Mouse (Mus musculus) layer of hippocampus, adult 2 months (tissue): ENCODE data around the gene Cacna1s. TPM values are rescaled to one million over a fixed set of nuclear protein-coding genes. Genes with fewer than 3 reads are reported as not detected.

Source experiments
- DNase-seq, 2 experiments: peaks; one replicate each; pipeline ENCODE4 v3.0.0; 2022; ENCODE audit warnings: low spot score in 2 of 2
- H3K27ac ChIP-seq: fragments of 200-600 bp; 2 replicates; pipeline ENCODE4 v1.8.1; 2022
- H3K4me3 ChIP-seq: fragments of 200-600 bp; 2 replicates; pipeline ENCODE4 v1.8.1; 2022; ENCODE audit warnings: mild to moderate bottlenecking
- CTCF ChIP-seq: fragments of 200-600 bp; conservative IDR thresholded peaks from 2 replicates; pipeline ENCODE4 v1.8.1; 2022; ENCODE audit warnings: antibody characterized with exemption, mild to moderate bottlenecking, moderate library complexity
- total RNA-seq, 2 experiments: library from RNA; stranded (reverse); gene quantifications; 2 replicates each; pipeline ENCODE4 v1.2.3; 2021

Cacna1s gene
- total RNA-seq, 2 experiments from 2014 or later, result 0.49 to 0.77 TPM

DNA sequence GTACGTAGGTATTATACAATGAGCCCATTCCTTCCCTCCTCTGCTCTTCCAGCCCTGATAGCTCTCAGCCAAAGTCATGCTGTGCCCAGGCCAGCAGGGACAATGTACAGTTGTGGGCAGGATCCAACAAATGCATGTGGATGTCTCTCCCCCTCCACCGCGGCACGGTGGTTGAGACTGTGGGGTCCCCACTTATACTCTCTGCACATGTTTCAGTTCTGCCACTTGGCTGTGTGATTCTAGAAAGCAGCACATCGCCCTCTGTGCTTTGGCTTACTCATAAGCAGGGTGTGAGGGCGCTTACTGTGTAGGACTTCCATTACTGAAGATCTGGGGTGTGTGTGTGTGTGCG is 9.2 kb downstream of the Cacna1s start:
- DNase-seq, result no peak

GRCm38 (mm10) chr1:136063991-136064390 is 11.4 kb downstream of the Cacna1s start:
- no peak for DNase-seq
- no peak overlapping the region for H3K4me3 ChIP-seq
- no peak for TF ChIP-seq CTCF

More for the DNA sequence above, 9.2 kb downstream of the Cacna1s start:
- no peak overlapping the region for H3K4me3 ChIP-seq
- TF ChIP-seq CTCF, result no peak
- no peak overlapping the region for H3K27ac ChIP-seq

DNA sequence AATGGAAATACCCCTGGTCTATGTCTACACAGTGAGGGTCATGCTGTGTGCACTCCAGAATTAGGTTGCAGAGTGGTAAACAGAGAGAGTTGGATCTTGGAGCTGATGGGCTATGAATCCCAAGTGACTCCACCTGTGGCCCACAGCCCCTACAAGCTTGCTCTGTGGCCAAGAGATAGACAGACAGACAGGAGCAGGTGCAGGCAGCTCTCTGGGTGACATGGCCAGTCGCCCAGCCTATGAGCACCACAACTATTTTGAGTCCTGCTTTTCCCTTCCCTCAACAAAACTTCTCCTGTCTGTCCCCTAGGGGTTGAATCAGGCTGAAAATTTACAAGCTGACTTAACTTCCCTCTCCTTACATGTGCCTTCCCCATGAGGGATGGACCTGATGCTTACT is 14.1 kb downstream of the Cacna1s start:
- Histone ChIP-seq H3K27ac (no peak overlapping the region), H3K4me3 (no peak overlapping the region)
- TF ChIP-seq CTCF, result no peak

More at GRCm38 (mm10) chr1:136063991-136064390, 11.4 kb downstream of the Cacna1s start:
- H3K27ac ChIP-seq, result no peak overlapping the region

DNA sequence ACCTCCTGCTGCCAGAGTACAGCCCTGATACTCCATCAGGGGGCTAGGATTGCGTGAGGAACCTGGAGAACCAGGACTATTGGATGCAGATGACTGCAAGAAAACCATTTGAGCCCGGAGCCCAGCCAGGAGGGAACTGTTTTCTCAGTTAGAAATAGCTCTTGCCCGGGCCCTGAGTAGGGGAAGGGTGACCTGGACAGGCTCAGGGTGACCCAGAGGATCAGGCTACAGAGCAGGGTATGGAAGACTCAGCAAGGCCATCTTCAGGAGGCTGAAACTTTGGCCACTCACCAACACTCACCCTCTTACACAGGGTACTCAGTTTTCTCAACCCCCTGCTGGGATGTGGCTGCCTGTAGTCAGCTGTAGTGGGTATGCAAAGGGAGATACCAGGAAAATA is 15.0 kb downstream of the Cacna1s start:
- Histone ChIP-seq H3K4me3 (no peak overlapping the region), H3K27ac (no peak overlapping the region)
- DNase-seq, result no peak
- TF ChIP-seq CTCF, result no peak

More for the DNA sequence above, 14.1 kb downstream of the Cacna1s start:
- DNase-seq, result no peak

DNA sequence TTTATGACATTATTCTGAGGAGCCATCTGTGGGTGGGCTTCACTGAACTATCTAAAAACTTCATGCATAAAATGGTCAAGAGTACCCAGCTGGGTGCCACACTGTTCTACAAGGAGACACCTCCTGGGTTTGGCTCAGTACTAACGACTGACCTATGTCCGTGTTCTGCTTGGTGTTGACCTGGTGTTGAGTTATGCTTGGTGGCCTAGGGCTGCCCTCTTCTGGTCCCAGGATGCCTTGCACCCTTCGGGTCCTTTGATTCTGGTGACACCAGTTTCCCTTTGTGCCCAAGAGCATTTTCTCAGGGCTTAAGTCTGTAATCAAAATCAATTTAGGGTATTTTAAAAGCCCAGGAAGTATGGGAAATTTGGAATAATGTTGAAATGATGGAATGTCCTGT is 23.5 kb downstream of the Cacna1s start:
- TF ChIP-seq CTCF, result peak; percentile 87
- peak in 1 of 2 experiments; percentile 47 for DNase-seq
- no peak overlapping the region for H3K27ac ChIP-seq

GRCm38 (mm10) chr1:136077656-136078055 is 25.1 kb downstream of the Cacna1s start:
- TF ChIP-seq CTCF, result no peak
- H3K4me3 ChIP-seq, result no peak overlapping the region
- DNase-seq, result no peak

More for the DNA sequence above, 23.5 kb downstream of the Cacna1s start:
- H3K4me3 ChIP-seq, result no peak overlapping the region

GRCm38 (mm10) chr1:136081161-136081560 is 28.6 kb downstream of the Cacna1s start:
- no peak overlapping the region for H3K4me3 ChIP-seq
- no peak for TF ChIP-seq CTCF
- H3K27ac ChIP-seq, result no peak overlapping the region
- no peak for DNase-seq

More at GRCm38 (mm10) chr1:136077656-136078055, 25.1 kb downstream of the Cacna1s start:
- H3K27ac ChIP-seq, result no peak overlapping the region

- H3K27ac ChIP-seq, result no peak overlapping the region
- DNase-seq, result no peak
- TF ChIP-seq CTCF, result no peak
- no peak overlapping the region for H3K4me3 ChIP-seq
Observed at GRCm38 (mm10) chr1:136085988-136086685, 33.6 kb downstream of the Cacna1s start.

GRCm38 (mm10) chr1:136089368-136090165 is 37.0 kb downstream of the Cacna1s start:
- H3K27ac ChIP-seq, result no peak overlapping the region
- H3K4me3 ChIP-seq, result no peak overlapping the region
- peak in 1 of 2 experiments; percentile 17 for DNase-seq
- TF ChIP-seq CTCF, result no peak

GRCm38 (mm10) chr1:136093726-136094125 is 41.2 kb downstream of the Cacna1s start:
- Histone ChIP-seq H3K4me3 (no peak overlapping the region), H3K27ac (no peak overlapping the region)
- no peak for TF ChIP-seq CTCF
- DNase-seq, result no peak

- DNase-seq, result no peak
- TF ChIP-seq CTCF, result no peak
- Histone ChIP-seq H3K27ac (no peak overlapping the region), H3K4me3 (no peak overlapping the region)
Observed at GRCm38 (mm10) chr1:136094807-136095206, 42.3 kb downstream of the Cacna1s start.

GRCm38 (mm10) chr1:136102094-136102493 is 49.5 kb downstream of the Cacna1s start:
- TF ChIP-seq CTCF, result no peak
- no peak for DNase-seq
- no peak overlapping the region for H3K4me3 ChIP-seq
- H3K27ac ChIP-seq, result no peak overlapping the region

DNA sequence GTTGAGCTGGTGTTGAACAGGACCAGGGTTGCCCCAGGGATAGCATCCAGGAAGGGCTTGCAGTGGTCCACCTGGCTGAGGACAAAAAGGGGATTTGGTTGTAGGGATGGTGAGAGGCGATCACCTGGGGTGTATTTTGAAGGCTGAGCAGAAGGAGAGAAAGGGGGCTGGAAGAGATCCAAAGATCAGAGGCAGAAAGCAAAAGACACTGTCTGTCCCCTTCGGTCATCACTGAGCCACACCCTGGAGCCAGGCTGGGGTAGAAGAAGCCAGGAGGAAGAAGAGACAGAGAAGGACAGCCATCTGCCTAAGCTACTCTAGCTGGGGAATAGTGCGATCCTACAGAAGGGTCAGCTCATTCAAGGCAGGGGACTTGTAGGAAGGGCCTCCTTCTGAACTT is 50.0 kb downstream of the Cacna1s start:
- Histone ChIP-seq H3K4me3 (no peak overlapping the region), H3K27ac (no peak overlapping the region)
- no peak for DNase-seq
- no peak for TF ChIP-seq CTCF

DNA sequence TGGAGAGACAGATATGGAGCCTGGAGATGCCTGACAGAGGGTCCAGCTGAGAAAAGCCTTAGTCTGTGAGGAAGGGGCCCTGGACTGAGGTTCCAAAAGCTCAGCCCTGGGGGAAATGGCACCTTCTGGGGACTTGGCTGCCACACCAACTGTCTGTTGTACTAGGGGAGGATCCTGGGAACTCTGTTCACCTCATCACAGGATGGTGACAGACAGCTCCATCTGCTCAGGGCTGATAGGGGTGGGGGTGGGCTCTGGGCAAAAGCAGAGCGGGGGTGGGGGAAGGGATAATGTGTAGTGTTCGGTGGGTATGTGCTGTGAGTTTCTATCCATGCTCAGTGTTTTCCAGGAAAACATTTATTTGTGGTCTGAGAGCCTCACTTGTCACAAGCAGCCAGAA is 50.4 kb downstream of the Cacna1s start:
- DNase-seq, result peak in 1 of 2 experiments; percentile 17
- no peak overlapping the region for H3K4me3 ChIP-seq
- H3K27ac ChIP-seq, result no peak overlapping the region
- TF ChIP-seq CTCF, result no peak
